In genomic region chr4:120589815-120590422, GRCm38 (mm10) we compare ENCODE assay signal across 8 mouse cellular contexts. TPM values are rescaled to one million over a fixed set of nuclear protein-coding genes. Genes with fewer than 3 reads are reported as not detected.
A peak's percentile ranks its signal among the peaks of the same experiment; 100 is the strongest.
DNase-seq lines count a peak whose midpoint lies in the region; ATAC-seq and TF ChIP-seq lines count a peak whose summit lies in the region.

No protein-coding gene starts in this region.

- in situ Hi-C loops in ES-E14 (cut with MboI; ENCODE audit: low sequenced_read_pairs in 2 of 2, unreplicated experiment in 2 of 2) = loop anchor here in 1 of 2 experiments (10.0 kb wide), 1 partner anchor 315 kb away; no protein-coding TSS in a partner anchor

- peak; percentile 47 for DNase-seq in ES-E14 (ENCODE audit: low read depth, low spot score)
- DNase-seq in c-Kit-negative CD71-positive TER-119-positive erythroid progenitor cells, embryonic 14.5 days (ENCODE audit: low read depth, low spot score) = peak; percentile 49
- DNase-seq in forebrain, embryonic 11.5 days (ENCODE audit: low spot score) = peak; percentile 76
- peak; percentile 71 for DNase-seq in hindbrain, embryonic 10.5 days (ENCODE audit: low spot score)
- DNase-seq in layer of hippocampus, postnatal 10 days (ENCODE audit: low spot score in 2 of 2) = peak; percentile 56 to 69
- peak; percentile 92 for DNase-seq in lung, postnatal 0 days (ENCODE audit: low spot score)
- peak; percentile 89 for DNase-seq in retina, postnatal 1 day
- peak; percentile 74 for DNase-seq in thymus, postnatal 4 days

- H3K4me2 ChIP-seq in forebrain, embryonic 11.5 days (ENCODE audit: low read depth, low read length, severe bottlenecking) = no peak overlapping the region
- peak overlapping the region; percentile 29; the same call in 1 of the 2 replicates for H3K4me2 ChIP-seq in lung, postnatal 0 days (replicated peaks; ENCODE audit: low read depth, low read length)

- H3K27ac ChIP-seq in ES-E14 (ENCODE audit: insufficient read depth, low read depth, low read length, poor library complexity, severe bottlenecking) = no peak overlapping the region
- no peak overlapping the region for H3K27ac ChIP-seq in forebrain, embryonic 11.5 days (ENCODE audit: low read depth, low read length)
- peak overlapping the region; percentile 29; the same call in 1 of the 2 replicates for H3K27ac ChIP-seq in hindbrain, embryonic 10.5 days
- H3K27ac ChIP-seq in lung, postnatal 0 days (ENCODE audit: low read length) = no peak overlapping the region

- H3K36me3 ChIP-seq in ES-E14 (ENCODE audit: control insufficient read depth, insufficient read depth, low read length, poor library complexity, severe bottlenecking) = no peaks in the 10 kb centered on the region
- H3K36me3 ChIP-seq in forebrain, embryonic 11.5 days (ENCODE audit: control insufficient read depth, insufficient read depth, low read length) = no peaks in the 10 kb centered on the region
- H3K36me3 ChIP-seq in hindbrain, embryonic 10.5 days = no peaks in the 10 kb centered on the region
- no peaks in the 10 kb centered on the region for H3K36me3 ChIP-seq in lung, postnatal 0 days (ENCODE audit: insufficient read depth, low read length)

- no peak overlapping the region for H3K9ac ChIP-seq in ES-E14 (ENCODE audit: insufficient read depth, low read depth, low read length, poor library complexity, severe bottlenecking)
- no peak overlapping the region for H3K9ac ChIP-seq in forebrain, embryonic 11.5 days (ENCODE audit: low read length)
- H3K9ac ChIP-seq in lung, postnatal 0 days (replicated peaks; ENCODE audit: low read depth) = no peak overlapping the region

- no peak for TF ChIP-seq EP300 in lung, postnatal 0 days (IDR thresholded peaks at IDR 0.05)

- peaks cover 8% of the 10 kb centered on the region; the same call in 1 of the 2 replicates for H3K27me3 ChIP-seq in forebrain, embryonic 11.5 days (ENCODE audit: control insufficient read depth, insufficient read depth, low read length)
- peaks cover 23% of the 10 kb centered on the region for H3K27me3 ChIP-seq in hindbrain, embryonic 10.5 days (ENCODE audit: insufficient read depth, poor library complexity, severe bottlenecking)
- H3K27me3 ChIP-seq in lung, postnatal 0 days (replicated peaks; ENCODE audit: insufficient read depth, low read length) = no peaks in the 10 kb centered on the region

- 0 out of 2 replicates have a peak, but pooled peaks cover 2% of the 10 kb centered on the region for H3K9me3 ChIP-seq in ES-E14 (ENCODE audit: control insufficient read depth, insufficient read depth, low read depth, low read length)
- no peaks in the 10 kb centered on the region for H3K9me3 ChIP-seq in forebrain, embryonic 11.5 days (ENCODE audit: control insufficient read depth, low read length)
- H3K9me3 ChIP-seq in hindbrain, embryonic 10.5 days = no peaks in the 10 kb centered on the region
- H3K9me3 ChIP-seq in lung, postnatal 0 days (ENCODE audit: low read length) = no peaks in the 10 kb centered on the region

- peak; percentile 84 for ATAC-seq in forebrain, embryonic 11.5 days (replicated peaks; ENCODE audit: low FRiP score)
- peak; percentile 94 for ATAC-seq in lung, postnatal 0 days

- no peaks in the 10 kb centered on the region for H3K4me1 ChIP-seq in ES-E14 (ENCODE audit: control insufficient read depth in 2 of 2, insufficient read depth in 2 of 2, low read length in 2 of 2, poor library complexity in 1 of 2)
- H3K4me1 ChIP-seq in forebrain, embryonic 11.5 days (replicated peaks; ENCODE audit: control insufficient read depth, insufficient read depth, low read length) = no peaks in the 10 kb centered on the region
- peaks cover 15% of the 10 kb centered on the region; the same call in 1 of the 2 replicates for H3K4me1 ChIP-seq in hindbrain, embryonic 10.5 days (replicated peaks)
- peaks cover 3% of the 10 kb centered on the region; the same call in 1 of the 2 replicates for H3K4me1 ChIP-seq in lung, postnatal 0 days (ENCODE audit: insufficient read depth, low read depth, low read length)

- H3K4me3 ChIP-seq in ES-E14 (ENCODE audit: insufficient read depth in 1 of 2, low read depth in 1 of 2, low read length in 2 of 2, poor library complexity in 1 of 2, severe bottlenecking in 1 of 2) = no peak overlapping the region
- H3K4me3 ChIP-seq in forebrain, embryonic 11.5 days (ENCODE audit: low read depth, low read length) = no peak overlapping the region
- no peak overlapping the region for H3K4me3 ChIP-seq in hindbrain, embryonic 10.5 days
- no peak overlapping the region for H3K4me3 ChIP-seq in lung, postnatal 0 days (ENCODE audit: low read depth, low read length)

- peak; percentile 93 for TF ChIP-seq CTCF in lung, postnatal 0 days (IDR thresholded peaks at IDR 0.05)

- whole genome bisulfite sequencing in forebrain, embryonic 11.5 days = 36% methylated on average over 5 of the region's 5 CpGs
- 39% methylated on average over 5 of the region's 5 CpGs for WGBS in hindbrain, embryonic 10.5 days
- WGBS in lung, postnatal 0 days = 23% methylated on average over 5 of the region's 5 CpGs

TF ChIP-seq in ES-E14, 5 proteins besides CTCF, POLR2A, EP300 and RAD21:
- TF ChIP-seq MAFK (IDR thresholded peaks at IDR 0.05; ENCODE audit: insufficient read depth, low read depth, low read length) (no peak), ZNF384 (IDR thresholded peaks at IDR 0.05; ENCODE audit: low read depth, low read length) (no peak), HCFC1 (IDR thresholded peaks at IDR 0.05; ENCODE audit: borderline replicate concordance, insufficient read depth, low read length) (no peak), CHD2 (IDR thresholded peaks at IDR 0.05; ENCODE audit: low read depth, low read length) (no peak), ZC3H11A (IDR thresholded peaks at IDR 0.05; ENCODE audit: borderline replicate concordance, low read depth, low read length) (peak; percentile 95)

RNA-seq across cellular contexts. Expression of gene Gm8439, which starts 1.4 kb away (rescaled TPM):
- total RNA-seq in ES-E14 (2012; rRNA removed) = not detected in 2 replicates
- not detected in 2 replicates for polyA plus RNA-seq in forebrain, embryonic 11.5 days (2014; fragmentation: Nextera tagmentation; extraction: Ambion mirVana)
- polyA plus RNA-seq in hindbrain, embryonic 10.5 days (2016; fragmentation: Nextera tagmentation; extraction: Ambion mirVana) = not detected in 2 replicates
- not detected for total RNA-seq in layer of hippocampus, postnatal 10 days (2021)
- polyA plus RNA-seq in lung, postnatal 0 days (2015; fragmentation: Nextera tagmentation; extraction: Ambion mirVana) = not detected in 2 replicates

RNA-seq across cellular contexts. Expression of gene Ctps, which starts 19.8 kb away (rescaled TPM):
- 64.3 and 85.6 TPM in 2 replicates for total RNA-seq in ES-E14 (2012; rRNA removed)
- polyA plus RNA-seq in forebrain, embryonic 11.5 days (2014; fragmentation: Nextera tagmentation; extraction: Ambion mirVana) = 142 and 149 TPM in 2 replicates
- 117 and 134 TPM in 2 replicates for polyA plus RNA-seq in hindbrain, embryonic 10.5 days (2016; fragmentation: Nextera tagmentation; extraction: Ambion mirVana)
- 10 to 100 TPM; 55.6 to 58.3 TPM for total RNA-seq in layer of hippocampus, postnatal 10 days (2021)
- polyA plus RNA-seq in lung, postnatal 0 days (2015; fragmentation: Nextera tagmentation; extraction: Ambion mirVana) = 38.5 and 65.1 TPM in 2 replicates

RNA-seq across cellular contexts. Expression of gene Slfnl1, which starts 57.9 kb away (rescaled TPM):
- total RNA-seq in ES-E14 (2012; rRNA removed) = 0.48 TPM in 1 of 2 replicates, not detected in the other
- not detected in 2 replicates for polyA plus RNA-seq in forebrain, embryonic 11.5 days (2014; fragmentation: Nextera tagmentation; extraction: Ambion mirVana)
- polyA plus RNA-seq in hindbrain, embryonic 10.5 days (2016; fragmentation: Nextera tagmentation; extraction: Ambion mirVana) = 0.09 TPM in 1 of 2 replicates, not detected in the other
- total RNA-seq in layer of hippocampus, postnatal 10 days (2021) = under 1 TPM; 0.18 to 0.27 TPM
- polyA plus RNA-seq in lung, postnatal 0 days (2015; fragmentation: Nextera tagmentation; extraction: Ambion mirVana) = 0.10 TPM in 1 of 2 replicates, not detected in the other
